Mouse (Mus musculus) MEL (cell line): ENCODE measurements at regions not wholly inside any gene's neighbourhood (a gene's known extent, or its start where the extent isn't known, plus 50 kb on each side); places are given as distances from the start of the nearest gene placed in this dataset.

ENCODE experiments used
- CTCF ChIP-seq, 3 experiments: IDR thresholded peaks in 2 of 3; conservative IDR thresholded peaks in 1 of 3; 2 replicates each; pipeline ENCODE4 v1.5.1; 2011 to 2012; ENCODE audit warnings: low read length in 3 of 3, low read depth in 2 of 3, mild to moderate bottlenecking in 2 of 3, improper control_type of control experiment in 1 of 3, inconsistent platforms in 1 of 3, mixed read lengths in 1 of 3, moderate library complexity in 1 of 3; ENCODE audit not compliant: control insufficient read depth in 1 of 3, insufficient read depth in 1 of 3, poor library complexity in 1 of 3, severe bottlenecking in 1 of 3
- HCFC1 ChIP-seq: IDR thresholded peaks from 2 replicates; pipeline ENCODE4 v1.6.1; 2012; ENCODE audit warnings: low read depth, mild to moderate bottlenecking, inconsistent platforms, low read length, improper control_type of control experiment, moderate library complexity
- MAX ChIP-seq: IDR thresholded peaks from 2 replicates; pipeline ENCODE4 v1.6.1; 2011; ENCODE audit warnings: low read length, improper control_type of control experiment
- POLR2A ChIP-seq, 2 experiments: IDR thresholded peaks; 2 replicates each; pipeline ENCODE4 v1.6.1; 2011 to 2012; ENCODE audit warnings: low read length in 2 of 2, mild to moderate bottlenecking in 2 of 2, control low read depth in 1 of 2, improper control_type of control experiment in 1 of 2, low read depth in 1 of 2, moderate library complexity in 1 of 2; ENCODE audit not compliant: control insufficient read depth in 1 of 2, insufficient read depth in 1 of 2, poor library complexity in 1 of 2

GRCm38 (mm10) chr2:147632737-147633136 lies 271.0 kb downstream of the Pax1 start:
- TF ChIP-seq POLR2A (IDR thresholded peaks at IDR 0.05; ENCODE audit: control insufficient read depth in 1 of 2, insufficient read depth in 1 of 2, low read depth in 1 of 2, low read length in 2 of 2, poor library complexity in 1 of 2) (no peak), MAX (no peak), CTCF (IDR thresholded peaks at IDR 0.05 in 2 of 3, conservative IDR thresholded peaks at IDR 0.05 in 1 of 3; ENCODE audit: control insufficient read depth in 1 of 3, insufficient read depth in 1 of 3, low read depth in 2 of 3, low read length in 3 of 3, poor library complexity in 1 of 3, severe bottlenecking in 1 of 3) (no peak), HCFC1 (no peak)
